Mouse (Mus musculus) cerebellum, adult 2 months (tissue): ENCODE data around the gene Sec11a.
A peak's percentile ranks its signal among the peaks of the same experiment; 100 is the strongest.

ENCODE experiments used
- CTCF ChIP-seq: fragments of 200-500 bp; IDR thresholded peaks from 2 replicates; pipeline ENCODE4 v1.5.1; 2011; ENCODE audit warnings: low read depth, mild to moderate bottlenecking, control low read depth, low read length, moderate library complexity, borderline replicate concordance; ENCODE audit not compliant: insufficient read depth
- POLR2A ChIP-seq: fragments of 200-500 bp; IDR thresholded peaks from 2 replicates; pipeline ENCODE4 v1.6.1; 2011; ENCODE audit warnings: low read length, control low read depth, borderline replicate concordance; ENCODE audit not compliant: insufficient read depth

GRCm38 (mm10) chr7:80860729-80861274, 86.8 kb downstream of the Sec11a start, which contains the start of gene Zscan2:
- no peak for TF ChIP-seq CTCF
- TF ChIP-seq POLR2A = peak; percentile 43; the same call in 1 of the 2 replicates
